Mouse (Mus musculus) ES-Bruce4 (cell line): ENCODE results near the gene Mlc1. TPM values are rescaled to one million over a fixed set of nuclear protein-coding genes. Genes with fewer than 3 reads are reported as not detected.

Experiments used
- H3K27ac ChIP-seq: 2 replicates; pipeline ENCODE4 v1.5.1; 2012; ENCODE audit warnings: low read length, inconsistent platforms; ENCODE audit not compliant: insufficient read depth
- H3K27me3 ChIP-seq: 2 replicates; pipeline ENCODE4 v1.6.1; 2012; ENCODE audit warnings: mild to moderate bottlenecking, low read length, inconsistent platforms; ENCODE audit not compliant: control insufficient read depth, poor library complexity, insufficient read depth, severe bottlenecking
- H3K36me3 ChIP-seq: 2 replicates; pipeline ENCODE4 v1.6.1; 2012; ENCODE audit warnings: inconsistent platforms, mild to moderate bottlenecking, low read length, moderate library complexity; ENCODE audit not compliant: control insufficient read depth, poor library complexity, insufficient read depth, severe bottlenecking
- H3K4me1 ChIP-seq: one replicate; pipeline ENCODE4 v1.8.1; 2011; ENCODE audit warnings: low read length; ENCODE audit not compliant: control insufficient read depth, insufficient read depth
- H3K4me3 ChIP-seq: 2 replicates; pipeline ENCODE4 v1.5.1; 2011; ENCODE audit warnings: low read depth, mild to moderate bottlenecking, low read length
- H3K9ac ChIP-seq: 2 replicates; pipeline ENCODE4 v1.6.1; 2012; ENCODE audit warnings: low read depth, mild to moderate bottlenecking, inconsistent platforms; ENCODE audit not compliant: poor library complexity, severe bottlenecking
- H3K9me3 ChIP-seq: replicated peaks from 2 replicates; pipeline ENCODE4 v1.6.1; 2012; ENCODE audit warnings: mild to moderate bottlenecking, low read length, inconsistent platforms; ENCODE audit not compliant: control insufficient read depth, poor library complexity, insufficient read depth, severe bottlenecking
- CTCF ChIP-seq: IDR thresholded peaks from one replicate; pipeline ENCODE4 v1.8.1; 2011; ENCODE audit warnings: low read depth, low read length
- EP300 ChIP-seq: IDR thresholded peaks from 2 replicates; pipeline ENCODE4 v1.6.1; 2011; ENCODE audit warnings: low read depth, low read length; ENCODE audit not compliant: insufficient read depth
- POLR2A ChIP-seq: IDR thresholded peaks from one replicate; pipeline ENCODE4 v1.8.1; 2011; ENCODE audit warnings: low read length; ENCODE audit not compliant: insufficient read depth
- polyA plus RNA-seq: library from polyadenylated mRNA; stranded (reverse); fragments of >200 nt; gene quantifications from 2 replicates; pipeline ENCODE4 v1.2.4, GENCODE M21; 2011; ENCODE audit warnings: low read depth; ENCODE audit not compliant: missing spikeins, insufficient read depth, insufficient read length

Gene Mlc1
- polyA plus RNA-seq, 1 experiment = not detected

- peaks cover 3% of the 10 kb centered on the region; the same call in 1 of the 2 replicates for H3K9me3 ChIP-seq
- no peak overlapping the region for H3K4me3 ChIP-seq
- H3K36me3 ChIP-seq = no peaks in the 10 kb centered on the region
- TF ChIP-seq POLR2A (no peak), CTCF (no peak), EP300 (no peak)
- H3K27ac ChIP-seq = no peak overlapping the region
- H3K27me3 ChIP-seq = no peaks in the 10 kb centered on the region
- no peak overlapping the region for H3K9ac ChIP-seq
- no peaks in the 10 kb centered on the region for H3K4me1 ChIP-seq
Measured at GRCm38 (mm10) chr15:88979138-88979446, 285 bp upstream of the Mlc1 start.

DNA sequence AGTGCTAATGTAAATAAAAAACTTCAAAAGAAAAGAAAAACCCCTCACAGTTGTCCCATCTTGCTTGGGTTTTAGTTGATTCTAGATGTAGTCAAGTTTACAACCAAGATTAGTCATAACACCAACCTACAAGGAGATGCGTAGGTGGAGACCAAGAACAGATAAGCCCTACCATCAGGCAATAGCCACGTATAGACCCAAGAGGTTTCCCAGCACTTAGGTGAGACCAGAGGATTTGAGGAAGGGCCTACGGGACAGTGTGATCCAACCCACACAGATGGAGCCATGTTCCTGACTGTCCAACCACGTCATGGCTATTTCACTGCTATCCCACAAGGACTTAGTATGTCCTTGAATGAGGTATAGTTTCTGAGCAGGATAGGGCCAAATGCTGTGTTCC, 6.5 kb downstream of the Mlc1 start:
- Histone ChIP-seq H3K4me3 (no peak overlapping the region), H3K9me3 (no peaks in the 10 kb centered on the region), H3K27ac (no peak overlapping the region), H3K9ac (no peak overlapping the region), H3K27me3 (no peaks in the 10 kb centered on the region), H3K36me3 (no peaks in the 10 kb centered on the region), H3K4me1 (no peaks in the 10 kb centered on the region)
- TF ChIP-seq EP300 = no peak
- TF ChIP-seq CTCF = no peak
- no peak for TF ChIP-seq POLR2A

- Histone ChIP-seq H3K36me3 (no peaks in the 10 kb centered on the region), H3K4me3 (no peak overlapping the region)
- TF ChIP-seq EP300 = no peak
- TF ChIP-seq POLR2A = no peak
- TF ChIP-seq CTCF = no peak
Measured at GRCm38 (mm10) chr15:88964070-88964578, 14.7 kb downstream of the Mlc1 start.

DNA sequence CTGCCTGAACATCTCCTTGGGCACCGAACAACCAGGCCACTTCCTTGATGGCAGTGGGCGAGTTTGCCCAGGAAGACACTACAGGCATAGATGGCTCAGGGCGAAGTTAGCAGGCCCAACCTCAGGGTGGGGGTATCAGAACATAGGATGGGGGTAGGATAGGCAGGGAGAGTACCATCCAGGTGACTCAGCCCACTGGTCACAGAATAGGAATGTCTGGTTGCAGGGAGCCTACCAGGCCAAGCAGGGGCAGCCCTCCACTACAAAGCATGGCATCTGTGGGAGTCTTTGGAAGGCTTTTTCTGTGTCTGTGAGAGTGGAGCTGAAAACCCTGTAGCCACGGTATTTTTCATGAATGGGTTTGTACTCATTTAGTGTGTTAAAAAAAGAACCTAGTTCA, 21.3 kb downstream of the Mlc1 start:
- Histone ChIP-seq H3K9me3 (no peaks in the 10 kb centered on the region), H3K36me3 (no peaks in the 10 kb centered on the region), H3K9ac (no peak overlapping the region), H3K4me3 (no peak overlapping the region), H3K4me1 (no peaks in the 10 kb centered on the region), H3K27me3 (no peaks in the 10 kb centered on the region), H3K27ac (no peak overlapping the region)
- TF ChIP-seq CTCF (no peak), POLR2A (no peak), EP300 (no peak)

More at GRCm38 (mm10) chr15:88964070-88964578, 14.7 kb downstream of the Mlc1 start:
- H3K9me3 ChIP-seq = no peaks in the 10 kb centered on the region
- H3K9ac ChIP-seq = no peak overlapping the region
- no peaks in the 10 kb centered on the region for H3K4me1 ChIP-seq
- H3K27ac ChIP-seq = no peak overlapping the region
- H3K27me3 ChIP-seq = no peaks in the 10 kb centered on the region

DNA sequence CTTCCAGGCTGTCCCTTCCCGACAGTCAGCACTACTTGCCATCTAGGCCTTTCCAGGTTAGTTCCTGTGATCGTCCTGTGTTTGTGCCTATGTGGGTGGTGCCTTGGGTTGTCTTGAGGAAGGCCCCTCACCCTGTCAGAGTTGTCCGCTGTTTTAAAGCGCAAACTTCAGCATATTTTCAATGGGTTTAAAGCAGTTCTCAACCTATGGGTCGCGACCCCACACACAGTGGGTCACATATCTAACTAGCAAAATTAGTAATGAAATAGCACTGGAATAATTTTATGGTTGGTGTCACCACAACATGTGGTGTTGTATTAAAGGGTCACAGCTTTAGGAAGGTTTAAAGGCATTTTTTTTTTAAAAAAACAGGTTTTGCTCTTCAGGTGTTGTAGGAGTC, 23.5 kb downstream of the Mlc1 start:
- no peaks in the 10 kb centered on the region for H3K36me3 ChIP-seq
- TF ChIP-seq CTCF (no peak), EP300 (no peak), POLR2A (no peak)
- no peaks in the 10 kb centered on the region for H3K4me1 ChIP-seq
- H3K9ac ChIP-seq = no peak overlapping the region
- H3K9me3 ChIP-seq = no peaks in the 10 kb centered on the region
- H3K4me3 ChIP-seq = no peak overlapping the region
- no peaks in the 10 kb centered on the region for H3K27me3 ChIP-seq
- no peak overlapping the region for H3K27ac ChIP-seq

DNA sequence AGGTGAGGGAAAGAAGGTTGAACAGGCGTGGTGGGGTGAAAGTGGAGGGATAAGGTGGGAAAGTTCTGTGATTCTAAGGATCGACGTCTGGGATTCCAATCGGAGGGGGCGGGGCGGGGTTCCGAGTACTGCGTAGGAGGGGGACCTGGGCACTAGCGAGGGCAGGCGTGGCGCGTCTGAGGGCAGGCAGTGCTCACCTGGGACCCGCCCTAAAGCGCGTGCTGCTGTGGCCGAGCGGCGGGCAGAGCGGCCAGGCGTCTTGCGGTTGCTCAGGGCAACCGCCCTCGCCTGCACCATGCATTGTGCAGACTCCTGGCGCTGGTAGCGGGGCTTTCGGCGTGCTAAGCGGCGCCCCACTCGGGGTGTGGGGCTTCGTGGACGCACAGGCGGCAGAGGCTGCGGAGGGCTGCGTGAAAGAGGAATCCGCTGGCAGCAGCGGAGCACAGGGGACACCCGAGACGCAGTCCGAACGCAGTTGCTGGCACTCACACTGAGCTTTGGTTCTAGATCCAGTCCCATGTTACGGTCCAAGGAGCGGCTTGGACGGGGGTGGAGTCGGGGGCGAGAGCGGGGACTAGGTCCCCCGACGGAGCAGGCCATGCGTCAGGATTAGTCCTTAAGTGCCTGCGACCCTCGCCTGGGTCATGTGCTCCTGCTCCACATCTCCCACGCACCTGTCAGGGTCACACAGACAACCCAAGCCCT, 24.3 kb downstream of the Mlc1 start, which contains the start of gene Ttll8:
Gene Ttll8 (minus strand): TSS at position 51 of the 705 bp plus-strand sequence.
- Histone ChIP-seq H3K27ac (no peak within 1 kb of the TSS), H3K36me3 (no peaks in the 10 kb centered on the region), H3K4me1 (no peaks in the 10 kb centered on the region), H3K27me3 (no peaks in the 10 kb centered on the region), H3K9ac (peak within 1 kb of the TSS; percentile 28), H3K9me3 (no peaks in the 10 kb centered on the region), H3K4me3 (peak within 1 kb of the TSS; percentile 53)
- TF ChIP-seq CTCF (no peak), POLR2A (no peak), EP300 (no peak)
